Mouse (Mus musculus) bone marrow macrophage, adult 2 months (primary cell): ENCODE measurements at regions not wholly inside any gene's neighbourhood (a gene's known extent, or its start where the extent isn't known, plus 50 kb on each side); places are given as distances from the start of the nearest gene placed in this dataset.

ENCODE experiments used
- CTCF ChIP-seq: IDR thresholded peaks from 2 replicates; pipeline ENCODE4 v1.5.1; 2012; ENCODE audit warnings: low read depth, mild to moderate bottlenecking, low read length, moderate library complexity
- POLR2A ChIP-seq: IDR thresholded peaks from 2 replicates; pipeline ENCODE4 v1.6.1; 2012; ENCODE audit warnings: mild to moderate bottlenecking, low read depth, low read length, borderline replicate concordance

DNA sequence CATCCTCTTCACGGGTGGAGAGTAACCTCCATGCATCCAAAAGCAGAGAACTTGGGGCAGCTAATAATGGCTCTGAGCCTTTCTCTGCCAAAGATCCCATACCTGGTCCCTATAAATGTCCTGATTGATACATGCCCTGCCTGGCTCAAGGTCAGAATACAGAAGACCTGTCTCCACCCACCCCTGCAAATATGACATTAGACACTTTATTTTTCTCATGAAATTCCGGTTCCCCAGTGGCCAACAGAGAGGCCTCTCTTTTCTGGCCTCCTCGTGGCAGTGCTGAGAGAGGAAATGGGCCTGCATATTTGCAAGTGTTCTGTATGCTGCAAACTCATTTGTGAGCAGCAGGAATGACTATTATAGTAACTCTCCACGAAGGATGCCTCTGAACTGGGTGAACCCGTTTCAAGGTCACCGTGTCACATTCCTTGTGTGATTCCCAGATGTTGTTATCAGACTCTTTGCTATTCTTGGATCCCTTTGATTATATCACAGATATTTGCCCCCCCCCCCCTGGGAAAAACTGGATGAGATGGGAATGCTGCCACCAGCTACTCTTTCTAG, 188.4 kb upstream of the Ipo5 start:
- TF ChIP-seq POLR2A (no peak), CTCF (no peak)
